Mouse (Mus musculus): ENCODE data around the gene Ccdc103. TPM values are rescaled to one million over a fixed set of nuclear protein-coding genes. Genes with fewer than 3 reads are reported as not detected.

The Ccdc103 gene
- polyA plus RNA-seq, 1 experiment from 2014 or later: 2.2 TPM

DNA sequence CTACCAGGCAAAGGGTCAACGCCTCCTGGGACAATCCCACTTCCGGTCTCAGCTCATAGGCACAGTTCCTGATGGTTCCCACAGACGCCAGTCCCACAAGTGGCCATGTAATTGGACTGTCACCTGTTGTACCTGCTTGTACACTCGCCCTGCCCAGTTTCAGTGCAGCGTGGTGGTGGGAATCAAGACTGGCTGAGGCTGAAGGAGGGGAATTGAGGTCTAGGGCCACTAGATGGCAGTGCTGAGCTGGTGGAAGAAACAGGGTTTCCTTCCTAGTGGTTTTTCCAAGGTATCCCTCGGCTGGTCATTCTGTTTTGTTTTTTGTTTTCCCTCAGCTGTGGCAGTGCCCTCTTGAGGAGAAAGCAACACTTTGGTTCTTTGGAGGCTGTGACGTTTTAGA lies 19.8 kb downstream of the Ccdc103 start, which contains the start of gene Gfap:
TSS of gene Gfap (minus strand) at position 150 of the 400 bp plus-strand sequence.
- no peak for ATAC-seq
- Histone ChIP-seq H3K4me3 (replicated peaks; ENCODE audit: low read length) (no peak within 1 kb of the TSS), H3K27me3 (replicated peaks; ENCODE audit: control insufficient read depth, insufficient read depth, low read length) (no peaks in the 10 kb centered on the region), H3K9ac (replicated peaks; ENCODE audit: low read depth, low read length) (no peak within 1 kb of the TSS), H3K9me3 (ENCODE audit: control insufficient read depth, low read length) (no peaks in the 10 kb centered on the region), H3K36me3 (ENCODE audit: control insufficient read depth, insufficient read depth) (no peaks in the 10 kb centered on the region), H3K4me1 (replicated peaks; ENCODE audit: control insufficient read depth, insufficient read depth, low read length) (peaks cover 8% of the 10 kb centered on the region; the same call in 1 of the 2 replicates), H3K4me2 (ENCODE audit: low read length) (no peak within 1 kb of the TSS), H3K27ac (ENCODE audit: low read length) (no peak within 1 kb of the TSS)
- 19% methylated on average over 7 of the region's 7 CpGs for WGBS

DNA sequence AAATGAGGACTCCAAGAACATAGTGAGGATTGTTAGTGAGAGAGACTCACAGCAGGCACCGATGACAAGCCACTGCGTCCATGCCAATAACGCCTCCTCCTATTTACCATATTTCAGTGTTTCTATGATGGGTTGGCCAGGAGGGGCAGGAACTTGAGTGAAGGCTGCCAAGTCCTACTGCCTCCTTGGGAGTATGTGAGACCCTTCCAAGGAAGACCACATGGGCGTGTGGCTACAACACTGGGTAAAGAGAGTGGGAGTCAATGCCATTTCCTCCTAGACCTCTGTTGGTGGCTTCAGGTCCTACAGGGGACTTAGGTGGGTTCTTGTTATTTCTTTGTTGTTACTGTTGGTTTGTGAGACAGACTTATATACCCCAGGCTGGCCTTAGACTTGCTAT lies 20.2 kb downstream of the Ccdc103 start:
- no peak for ATAC-seq
- Histone ChIP-seq H3K9me3 (ENCODE audit: control insufficient read depth, low read length) (no peaks in the 10 kb centered on the region), H3K4me1 (replicated peaks; ENCODE audit: control insufficient read depth, insufficient read depth, low read length) (peaks cover 8% of the 10 kb centered on the region; the same call in 1 of the 2 replicates), H3K27ac (ENCODE audit: low read length) (no peak overlapping the region), H3K4me2 (ENCODE audit: low read length) (no peak overlapping the region), H3K4me3 (replicated peaks; ENCODE audit: low read length) (no peak overlapping the region), H3K36me3 (ENCODE audit: control insufficient read depth, insufficient read depth) (no peaks in the 10 kb centered on the region), H3K9ac (replicated peaks; ENCODE audit: low read depth, low read length) (no peak overlapping the region), H3K27me3 (replicated peaks; ENCODE audit: control insufficient read depth, insufficient read depth, low read length) (no peaks in the 10 kb centered on the region)
- 41% methylated on average over 4 of the region's 4 CpGs for WGBS

DNA sequence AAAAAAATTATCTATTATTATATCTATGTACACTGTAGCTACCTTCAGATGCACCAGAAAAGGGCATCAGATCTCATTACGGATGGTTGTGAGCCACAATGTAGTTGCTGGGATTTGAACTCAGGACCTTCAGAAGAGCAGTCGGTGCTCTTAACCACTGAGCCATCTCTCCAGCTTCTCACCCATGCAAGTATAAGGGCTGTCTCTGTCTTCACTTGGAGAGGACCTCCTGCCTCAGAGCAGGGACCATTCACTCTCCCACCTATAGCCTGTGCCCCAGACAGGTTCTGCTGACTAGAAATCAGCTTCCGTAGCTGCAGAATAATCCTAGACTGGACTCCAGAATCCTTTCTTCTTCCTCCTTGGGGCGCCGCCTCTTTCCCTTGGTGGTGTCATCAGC lies 21.1 kb downstream of the Ccdc103 start:
- 75% methylated on average over 5 of the region's 5 CpGs for WGBS

DNA sequence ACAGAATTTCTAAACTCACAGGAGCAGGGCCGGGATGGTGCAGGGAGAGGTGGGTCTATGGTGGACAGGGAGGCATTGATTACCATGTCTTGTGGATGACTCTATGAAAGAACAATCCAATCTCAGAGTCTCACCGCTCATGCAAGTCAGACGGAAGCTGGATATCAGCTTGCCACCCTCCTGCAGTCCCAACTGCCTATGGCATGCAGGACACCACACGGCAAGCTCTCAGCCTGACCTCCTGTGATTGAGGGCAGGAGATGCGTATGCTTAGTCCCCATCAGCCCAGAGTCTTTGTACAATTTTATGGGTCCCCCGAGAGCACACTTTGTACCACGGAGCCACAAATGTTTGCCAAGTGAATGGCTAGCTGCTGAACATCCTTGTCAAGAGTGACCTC lies 22.6 kb downstream of the Ccdc103 start:
- H3K9ac ChIP-seq (replicated peaks; ENCODE audit: low read depth, low read length): no peak overlapping the region
- 84% methylated on average over 7 of the region's 7 CpGs for WGBS
- no peak overlapping the region for H3K4me2 ChIP-seq (ENCODE audit: low read length)
- H3K27ac ChIP-seq (ENCODE audit: low read length): no peak overlapping the region
- H3K27me3 ChIP-seq (replicated peaks; ENCODE audit: control insufficient read depth, insufficient read depth, low read length): no peaks in the 10 kb centered on the region
- H3K4me3 ChIP-seq (replicated peaks; ENCODE audit: low read length): no peak overlapping the region
- H3K9me3 ChIP-seq (ENCODE audit: control insufficient read depth, low read length): no peaks in the 10 kb centered on the region
- 0 out of 2 replicates have a peak, but pooled peaks cover 3% of the 10 kb centered on the region for H3K36me3 ChIP-seq (ENCODE audit: control insufficient read depth, insufficient read depth)
- no peak for ATAC-seq
- H3K4me1 ChIP-seq (replicated peaks; ENCODE audit: control insufficient read depth, insufficient read depth, low read length): peaks cover 3% of the 10 kb centered on the region; the same call in 1 of the 2 replicates

More for the DNA sequence above, 21.1 kb downstream of the Ccdc103 start:
- no peak overlapping the region for H3K4me2 ChIP-seq (ENCODE audit: low read length)
- 0 out of 2 replicates have a peak, but pooled peaks cover 2% of the 10 kb centered on the region for H3K36me3 ChIP-seq (ENCODE audit: control insufficient read depth, insufficient read depth)
- no peak for ATAC-seq
- no peak overlapping the region for H3K27ac ChIP-seq (ENCODE audit: low read length)
- H3K4me3 ChIP-seq (replicated peaks; ENCODE audit: low read length): no peak overlapping the region
- no peaks in the 10 kb centered on the region for H3K9me3 ChIP-seq (ENCODE audit: control insufficient read depth, low read length)
- H3K4me1 ChIP-seq (replicated peaks; ENCODE audit: control insufficient read depth, insufficient read depth, low read length): peaks cover 8% of the 10 kb centered on the region; the same call in 1 of the 2 replicates
- no peak overlapping the region for H3K9ac ChIP-seq (replicated peaks; ENCODE audit: low read depth, low read length)
- no peaks in the 10 kb centered on the region for H3K27me3 ChIP-seq (replicated peaks; ENCODE audit: control insufficient read depth, insufficient read depth, low read length)

DNA sequence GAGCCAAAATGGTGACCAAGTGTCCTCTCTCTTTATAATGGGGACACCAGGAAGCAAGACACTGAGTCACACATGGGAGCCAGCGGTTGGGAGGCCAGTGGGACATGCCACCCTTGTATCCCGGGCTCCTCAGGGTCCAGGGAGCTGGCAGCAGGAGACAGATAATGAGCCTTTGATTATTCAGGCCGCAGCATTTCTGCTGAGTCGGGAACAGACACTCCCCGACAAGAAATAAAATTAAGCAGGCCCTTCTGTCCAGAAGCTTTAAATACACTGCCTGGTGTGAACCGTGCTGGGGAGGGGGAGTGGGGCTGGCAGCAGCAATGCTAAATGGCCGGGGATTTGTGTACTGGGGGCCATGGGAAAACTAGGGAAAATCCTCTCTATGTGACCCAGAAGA lies 30.4 kb downstream of the Ccdc103 start:
- H3K4me3 ChIP-seq (replicated peaks; ENCODE audit: low read length): no peak overlapping the region
- H3K4me2 ChIP-seq (ENCODE audit: low read length): no peak overlapping the region
- H3K9me3 ChIP-seq (ENCODE audit: control insufficient read depth, low read length): no peaks in the 10 kb centered on the region
- H3K27ac ChIP-seq (ENCODE audit: low read length): no peak overlapping the region
- no peaks in the 10 kb centered on the region for H3K4me1 ChIP-seq (replicated peaks; ENCODE audit: control insufficient read depth, insufficient read depth, low read length)
- 65% methylated on average over 7 of the region's 7 CpGs for WGBS
- 0 out of 2 replicates have a peak, but pooled peaks cover 3% of the 10 kb centered on the region for H3K36me3 ChIP-seq (ENCODE audit: control insufficient read depth, insufficient read depth)
- no peak overlapping the region for H3K9ac ChIP-seq (replicated peaks; ENCODE audit: low read depth, low read length)
- no peaks in the 10 kb centered on the region for H3K27me3 ChIP-seq (replicated peaks; ENCODE audit: control insufficient read depth, insufficient read depth, low read length)
- ATAC-seq: no peak

DNA sequence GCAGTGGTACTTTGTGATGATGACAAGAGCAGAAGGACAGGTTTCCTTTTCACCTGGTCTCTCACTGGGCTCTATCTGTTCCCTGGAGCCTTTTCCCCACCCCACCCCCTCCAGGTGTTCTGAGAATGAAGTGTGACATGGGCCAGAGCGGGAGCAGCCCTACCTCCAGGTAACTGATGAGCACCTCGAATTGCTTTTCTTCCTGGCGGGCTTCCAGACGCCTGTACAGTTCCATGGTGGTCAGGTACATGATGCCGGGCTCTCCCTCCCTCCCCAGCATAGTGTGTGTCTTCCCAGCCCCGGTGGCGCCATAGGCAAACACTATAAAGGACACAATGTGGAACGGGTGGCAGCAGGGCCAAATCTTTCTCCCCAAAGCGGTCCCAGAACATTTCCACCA lies 34.4 kb downstream of the Ccdc103 start:
- Histone ChIP-seq H3K9ac (replicated peaks; ENCODE audit: low read depth, low read length) (no peak overlapping the region), H3K4me2 (ENCODE audit: low read length) (no peak overlapping the region), H3K27ac (ENCODE audit: low read length) (no peak overlapping the region), H3K36me3 (ENCODE audit: control insufficient read depth, insufficient read depth) (no peaks in the 10 kb centered on the region), H3K27me3 (replicated peaks; ENCODE audit: control insufficient read depth, insufficient read depth, low read length) (no peaks in the 10 kb centered on the region), H3K4me1 (replicated peaks; ENCODE audit: control insufficient read depth, insufficient read depth, low read length) (no peaks in the 10 kb centered on the region), H3K4me3 (replicated peaks; ENCODE audit: low read length) (no peak overlapping the region), H3K9me3 (ENCODE audit: control insufficient read depth, low read length) (no peaks in the 10 kb centered on the region)
- ATAC-seq: no peak
- WGBS: 89% methylated on average over 9 of the region's 9 CpGs

DNA sequence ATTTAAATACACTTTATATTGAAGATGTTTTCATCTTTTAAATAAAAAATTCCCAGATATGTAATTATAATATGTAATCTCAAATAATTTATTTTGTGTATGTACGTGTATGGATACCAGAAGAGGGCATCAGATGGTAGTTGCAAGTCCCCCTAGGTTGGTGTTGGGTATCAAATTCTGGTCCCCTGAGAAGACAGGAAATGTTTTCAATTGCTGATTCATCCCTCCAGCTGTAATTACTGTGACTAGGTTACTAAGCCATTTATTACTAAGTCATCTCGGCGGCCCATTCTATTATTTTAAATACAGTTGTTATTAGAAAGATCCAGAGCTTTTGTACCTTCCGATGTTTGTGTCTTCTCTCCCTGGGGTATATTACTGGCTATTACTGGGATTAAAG lies 37.1 kb downstream of the Ccdc103 start:
- WGBS: 92% methylated on average over 4 of the region's 4 CpGs
- Histone ChIP-seq H3K9ac (replicated peaks; ENCODE audit: low read depth, low read length) (no peak overlapping the region), H3K27me3 (replicated peaks; ENCODE audit: control insufficient read depth, insufficient read depth, low read length) (no peaks in the 10 kb centered on the region), H3K9me3 (ENCODE audit: control insufficient read depth, low read length) (no peaks in the 10 kb centered on the region), H3K4me1 (replicated peaks; ENCODE audit: control insufficient read depth, insufficient read depth, low read length) (peaks cover 5% of the 10 kb centered on the region; the same call in 1 of the 2 replicates), H3K27ac (ENCODE audit: low read length) (no peak overlapping the region), H3K36me3 (ENCODE audit: control insufficient read depth, insufficient read depth) (no peaks in the 10 kb centered on the region), H3K4me3 (replicated peaks; ENCODE audit: low read length) (no peak overlapping the region), H3K4me2 (ENCODE audit: low read length) (no peak overlapping the region)
- no peak for ATAC-seq

DNA sequence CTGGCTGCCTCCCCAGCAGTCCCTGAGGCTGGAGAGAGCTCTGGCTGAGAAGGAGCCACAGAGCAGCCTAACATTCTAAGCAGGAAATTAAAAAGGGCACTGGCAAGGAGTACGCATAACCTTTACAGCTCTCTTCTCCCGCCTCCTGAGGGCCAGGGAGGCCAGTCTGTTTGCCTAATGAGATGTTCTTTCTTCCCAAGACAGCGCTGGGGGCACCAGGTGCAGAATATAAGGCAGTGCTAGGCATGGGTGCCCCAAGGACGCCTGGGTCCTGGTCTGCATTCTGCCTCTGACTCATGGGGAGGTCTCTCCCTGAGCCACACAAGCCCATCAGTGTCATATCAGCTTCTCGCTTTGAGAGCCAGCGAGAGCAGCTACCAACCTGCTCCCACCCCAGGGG lies 40.5 kb downstream of the Ccdc103 start:
- Histone ChIP-seq H3K27me3 (replicated peaks; ENCODE audit: control insufficient read depth, insufficient read depth, low read length) (no peaks in the 10 kb centered on the region), H3K9ac (replicated peaks; ENCODE audit: low read depth, low read length) (0 out of 2 replicates have a peak overlapping the region, but pooled peaks have one; percentile 25), H3K9me3 (ENCODE audit: control insufficient read depth, low read length) (no peaks in the 10 kb centered on the region), H3K4me1 (replicated peaks; ENCODE audit: control insufficient read depth, insufficient read depth, low read length) (peaks cover 11% of the 10 kb centered on the region), H3K27ac (ENCODE audit: low read length) (no peak overlapping the region), H3K4me3 (replicated peaks; ENCODE audit: low read length) (no peak overlapping the region), H3K4me2 (ENCODE audit: low read length) (no peak overlapping the region), H3K36me3 (ENCODE audit: control insufficient read depth, insufficient read depth) (no peaks in the 10 kb centered on the region)
- ATAC-seq: no peak
- 71% methylated on average over 6 of the region's 6 CpGs for WGBS

DNA sequence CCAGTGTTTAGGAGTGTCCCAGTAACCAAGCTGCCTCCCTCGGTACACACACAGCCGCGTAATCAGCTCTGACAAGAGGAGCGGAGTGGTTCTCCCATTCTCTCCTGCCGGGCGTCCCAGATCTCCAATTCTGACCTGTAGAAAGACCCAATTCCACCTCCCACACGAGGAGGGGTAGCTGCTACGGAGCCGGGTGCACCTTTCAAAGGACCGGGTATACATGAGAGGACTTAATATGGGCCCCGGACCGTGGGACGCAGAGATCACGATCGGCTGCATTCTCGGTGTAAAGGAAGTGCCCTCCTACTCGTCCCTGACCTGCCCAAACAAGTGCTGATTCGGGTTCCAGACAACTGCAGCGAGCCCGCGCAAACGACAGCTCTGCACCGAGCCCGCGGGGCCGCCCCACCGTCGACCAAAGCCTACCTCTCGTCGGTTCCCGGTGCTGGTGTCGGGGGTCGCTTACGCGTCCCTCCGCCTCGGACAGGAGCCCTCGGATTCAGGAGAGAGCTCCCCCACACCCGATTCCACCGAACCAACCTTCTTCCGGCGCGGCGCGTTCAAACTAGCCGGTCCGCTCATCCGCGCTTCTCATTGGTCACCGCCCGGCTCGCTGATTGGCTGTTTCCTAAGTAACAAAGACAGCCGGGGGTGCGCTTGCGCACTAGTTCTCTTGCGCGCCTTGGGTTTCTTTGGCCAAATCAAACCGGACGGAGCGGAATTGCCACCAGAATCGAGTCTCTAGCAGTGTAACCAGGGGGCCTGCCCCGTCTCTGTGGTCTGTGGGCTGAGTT lies 43.8 kb downstream of the Ccdc103 start, which contains the start of gene Kif18b:
TSS of gene Kif18b (minus strand) at position 568 of the 794 bp plus-strand sequence.
- Histone ChIP-seq H3K4me2 (ENCODE audit: low read length) (peak within 1 kb of the TSS; percentile 58), H3K9ac (replicated peaks; ENCODE audit: low read depth, low read length) (peak within 1 kb of the TSS; percentile 55), H3K9me3 (ENCODE audit: control insufficient read depth, low read length) (no peaks in the 10 kb centered on the region), H3K4me1 (replicated peaks; ENCODE audit: control insufficient read depth, insufficient read depth, low read length) (peaks cover 11% of the 10 kb centered on the region), H3K27ac (ENCODE audit: low read length) (peak within 1 kb of the TSS; percentile 76), H3K27me3 (replicated peaks; ENCODE audit: control insufficient read depth, insufficient read depth, low read length) (no peaks in the 10 kb centered on the region), H3K36me3 (ENCODE audit: control insufficient read depth, insufficient read depth) (no peaks in the 10 kb centered on the region), H3K4me3 (replicated peaks; ENCODE audit: low read length) (peak within 1 kb of the TSS; percentile 50)
- under 1% methylated on average over 62 of the region's 62 CpGs for WGBS
- ATAC-seq: peak; percentile 95

All from forebrain, embryonic 16.5 days (tissue).